Mouse (Mus musculus) adrenal gland, postnatal 25 days (tissue): ENCODE results near the gene Rrp7a. TPM values are rescaled to one million over a fixed set of nuclear protein-coding genes. Genes with fewer than 3 reads are reported as not detected.
A peak's percentile ranks its signal among the peaks of the same experiment; 100 is the strongest.

ENCODE experiments used
- DNase-seq: peaks from one replicate; pipeline ENCODE4 v3.0.0; 2021; ENCODE audit warnings: mixed read lengths
- total RNA-seq: library from RNA; stranded (reverse); gene quantifications from 2 replicates; pipeline ENCODE4 v1.2.3, GENCODE M21; 2021

Rrp7a gene
- total RNA-seq, 1 experiment from 2014 or later: 100 TPM

DNA sequence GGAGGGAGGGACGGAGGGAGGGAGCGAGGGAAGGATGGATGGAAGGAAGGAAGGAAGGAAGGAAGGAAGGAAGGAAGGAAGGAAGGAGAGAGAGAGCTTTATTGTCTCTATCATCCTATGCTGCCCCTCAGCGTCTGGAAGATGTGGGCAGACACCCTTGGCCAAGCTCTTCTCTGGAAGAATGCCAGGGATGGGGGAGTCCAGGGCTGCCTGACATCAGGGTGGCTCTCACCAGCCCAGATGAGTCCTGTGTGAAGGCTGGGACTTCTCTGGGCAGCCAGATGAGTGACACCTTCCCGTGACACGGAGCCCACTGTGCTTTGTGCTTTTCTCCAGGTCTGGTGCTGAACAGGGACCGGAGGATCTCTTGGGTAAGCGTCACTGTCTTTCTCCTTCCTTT, 10.7 kb downstream of the Rrp7a start:
- DNase-seq: no peak

DNA sequence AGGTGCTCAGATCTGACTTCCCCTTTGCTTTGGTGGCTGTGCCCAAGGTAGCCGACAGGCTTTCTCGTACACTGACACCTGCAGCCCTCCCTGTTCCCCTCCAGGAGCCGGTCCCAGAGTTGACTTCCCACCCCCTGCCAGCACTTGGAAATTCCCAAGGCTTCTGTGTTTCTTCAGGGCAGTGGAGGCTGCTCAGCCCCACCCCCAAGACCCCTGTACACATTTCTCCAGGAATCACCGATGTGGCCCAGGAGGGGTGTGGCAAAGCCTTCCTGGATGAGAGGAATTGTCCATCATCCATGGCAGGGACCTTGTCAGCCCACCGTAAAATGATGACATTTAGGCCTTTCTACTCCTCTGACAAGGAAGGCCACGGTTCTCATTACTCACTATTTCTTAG, 11.3 kb downstream of the Rrp7a start:
- no peak for DNase-seq

DNA sequence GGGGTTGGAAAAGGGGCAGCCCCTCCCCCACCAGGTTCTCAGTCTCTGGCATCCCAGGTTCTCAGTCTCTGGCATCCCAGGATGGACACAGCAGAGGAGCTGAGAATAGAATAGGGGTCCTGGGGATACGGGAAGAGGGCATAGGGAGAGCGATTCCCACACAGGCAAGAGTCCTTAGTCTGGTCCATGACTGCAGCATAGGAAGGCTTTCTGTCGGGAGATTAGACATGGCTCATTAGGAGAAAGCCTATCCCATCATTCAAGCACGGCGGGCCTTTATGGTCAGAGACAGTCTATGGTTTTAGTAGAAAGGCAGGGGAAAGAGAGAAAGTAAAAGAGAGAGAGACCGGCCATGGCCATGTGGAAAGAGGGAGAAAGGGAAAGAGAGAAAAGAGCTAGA, 14.8 kb downstream of the Rrp7a start:
- no peak for DNase-seq

DNA sequence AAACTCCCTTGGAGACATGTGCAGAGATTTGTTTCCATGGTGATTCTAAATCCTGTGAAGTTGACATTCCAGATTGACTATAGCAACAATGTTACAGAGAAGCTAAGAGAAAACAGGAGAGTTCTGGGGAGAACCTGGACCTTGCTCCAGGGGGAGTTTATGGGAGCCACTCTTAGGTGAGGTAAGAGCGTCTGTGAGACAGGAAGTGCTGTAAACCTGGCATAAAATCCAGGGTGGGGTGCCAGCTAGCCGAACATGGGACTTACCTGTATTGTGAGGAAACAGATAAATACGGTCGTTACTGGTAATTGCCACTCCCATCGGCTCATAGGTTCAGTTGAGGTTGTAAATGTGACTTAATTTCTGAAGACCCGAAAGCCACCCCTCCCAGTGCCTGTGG, 16.2 kb downstream of the Rrp7a start:
- DNase-seq: no peak

DNA sequence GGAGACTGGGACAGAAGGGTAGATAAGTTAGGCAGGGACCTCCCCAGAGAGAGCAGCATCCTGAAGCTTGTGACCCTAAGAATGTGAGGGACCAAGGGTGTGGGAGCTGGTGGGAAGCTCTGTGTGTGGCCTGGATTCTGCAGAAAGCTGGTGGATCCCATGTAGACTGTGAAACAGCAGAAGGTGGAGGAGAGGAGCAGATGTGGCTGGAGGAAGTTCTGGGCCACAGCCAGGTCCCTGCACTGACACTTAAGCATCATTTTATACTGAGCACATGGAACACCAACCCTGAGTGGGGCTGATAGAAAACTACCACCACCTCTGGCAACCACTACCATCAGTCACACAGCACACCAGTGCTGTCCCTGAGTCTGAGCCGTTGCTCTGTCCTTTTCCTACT, 19.5 kb downstream of the Rrp7a start:
- no peak for DNase-seq

DNA sequence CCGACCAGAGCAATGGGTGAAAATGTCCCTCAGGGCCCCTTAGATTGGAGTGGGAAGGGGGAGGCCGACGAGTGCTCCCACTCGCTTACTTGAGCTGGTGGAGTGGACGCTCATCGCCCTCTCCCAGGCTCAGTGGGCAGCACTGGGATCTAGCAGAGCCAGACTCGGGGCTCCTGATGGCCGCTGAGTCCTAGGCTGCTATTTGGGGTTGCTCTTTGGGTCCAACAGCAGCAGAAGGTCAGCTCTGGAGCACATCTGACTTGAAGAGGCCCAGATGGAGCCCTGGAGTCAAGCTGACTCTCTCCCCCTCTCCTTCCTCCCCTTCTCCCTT, 22.3 kb downstream of the Rrp7a start:
- no peak for DNase-seq

DNA sequence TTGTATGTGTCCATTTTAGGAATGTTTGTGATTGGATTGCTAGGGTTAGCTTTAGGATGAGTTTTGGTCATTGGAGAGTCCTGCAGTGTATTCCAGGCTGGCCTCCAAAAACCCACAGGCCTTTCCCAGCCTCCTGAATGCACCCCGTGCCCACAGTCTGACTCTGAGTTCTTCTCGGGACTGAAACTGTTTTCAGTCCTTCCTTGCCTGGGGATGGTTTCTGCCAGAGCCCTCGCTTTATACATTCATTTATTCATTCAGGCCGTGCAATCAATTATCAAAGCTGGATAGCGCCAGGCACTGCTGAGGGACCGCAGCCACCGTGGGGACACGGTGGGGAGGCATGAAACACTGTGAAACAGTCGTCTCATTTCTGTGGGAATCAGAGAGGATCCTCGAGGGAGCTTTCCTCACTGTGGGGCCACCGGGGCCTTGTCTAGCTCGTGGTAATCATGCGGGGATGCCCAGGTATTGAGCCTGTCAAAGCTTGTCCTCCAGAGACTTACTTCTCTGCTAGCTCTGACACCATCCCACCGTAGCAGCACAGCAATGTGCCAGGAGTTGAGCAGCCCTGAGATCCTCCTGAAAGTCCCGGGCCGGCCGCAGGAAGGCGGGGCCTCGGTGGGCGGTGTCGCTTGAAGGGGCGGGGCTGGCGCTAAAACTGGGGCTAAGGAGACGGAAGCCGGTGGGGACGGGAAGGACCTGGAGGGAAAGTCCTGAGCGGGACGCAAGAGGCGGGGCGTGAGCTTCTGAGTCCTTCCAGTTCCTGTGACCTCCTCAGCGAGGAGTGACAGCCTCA, 22.9 kb downstream of the Rrp7a start:
- DNase-seq: peak; percentile 95

DNA sequence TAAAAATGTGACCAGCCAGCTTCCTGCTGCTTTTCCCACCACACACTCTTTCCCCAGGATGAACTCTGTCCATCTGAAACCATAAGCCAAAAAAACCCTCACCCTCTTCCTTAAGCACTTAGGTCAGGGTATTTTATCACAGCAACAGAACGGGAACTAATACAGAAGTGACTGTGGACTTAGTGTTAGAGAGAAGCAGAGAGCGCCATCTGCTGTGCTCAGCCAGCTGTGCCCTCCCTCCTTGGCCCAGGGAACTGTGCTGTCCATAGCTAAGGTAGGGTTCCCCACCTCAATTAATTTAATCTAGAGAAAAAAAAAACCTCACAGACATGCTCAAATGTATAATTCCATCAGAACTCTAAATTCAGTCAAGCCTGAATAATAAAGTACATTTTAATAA, 26.7 kb downstream of the Rrp7a start:
- DNase-seq: no peak

DNA sequence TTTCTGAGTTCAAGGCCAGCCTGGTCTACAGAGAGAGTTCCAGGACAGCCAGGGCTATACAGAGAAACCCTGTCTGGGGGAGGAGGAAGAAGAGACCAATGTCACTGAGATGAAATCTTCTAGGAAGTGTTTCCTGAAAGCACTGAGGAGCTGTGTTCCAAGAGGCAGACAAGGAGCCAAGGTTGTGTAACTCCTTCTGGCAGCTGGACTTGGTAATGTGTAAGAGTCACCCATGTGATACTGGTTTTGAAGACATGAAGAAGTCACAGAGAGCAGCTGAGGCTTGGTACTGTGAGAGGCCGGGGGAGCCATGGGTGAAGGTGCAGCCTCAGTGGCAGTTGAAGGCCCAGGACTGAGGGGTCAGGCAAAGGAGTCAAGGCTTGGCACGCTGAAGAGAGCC, 28.9 kb downstream of the Rrp7a start:
- no peak for DNase-seq

DNA sequence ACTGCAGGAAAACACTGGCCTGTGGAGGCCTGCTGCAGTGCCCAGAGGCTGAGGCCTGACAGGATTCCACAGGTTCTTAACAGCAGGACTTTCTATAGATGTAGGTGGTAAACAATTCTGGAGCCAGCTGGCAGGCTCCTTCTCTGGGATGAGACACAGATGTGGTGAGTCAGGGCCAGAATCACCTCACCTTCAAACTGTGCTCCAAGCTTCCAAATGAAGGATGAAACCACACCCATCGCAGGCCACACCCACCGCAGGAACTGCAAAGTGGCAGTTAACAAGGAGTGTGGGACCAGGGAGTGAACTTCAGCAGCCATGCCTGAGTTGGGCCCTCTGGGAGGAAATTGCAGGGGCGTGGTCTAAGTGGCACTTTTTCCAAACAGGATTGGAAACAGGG, 31.7 kb downstream of the Rrp7a start:
- DNase-seq: no peak

DNA sequence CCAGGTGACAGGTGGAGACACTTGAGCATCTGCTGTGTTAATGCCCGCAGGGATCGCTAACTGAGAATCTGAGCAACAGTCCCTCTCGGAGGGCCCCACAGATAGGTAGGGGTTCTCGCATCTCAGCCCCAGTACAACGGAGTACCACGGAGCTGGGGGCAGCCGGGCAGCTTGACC, 33.3 kb downstream of the Rrp7a start, which contains the start of gene Serhl:
Gene Serhl, plus strand, starts transcription at position 78 of the 177 bp plus-strand sequence.
- no peak for DNase-seq

DNA sequence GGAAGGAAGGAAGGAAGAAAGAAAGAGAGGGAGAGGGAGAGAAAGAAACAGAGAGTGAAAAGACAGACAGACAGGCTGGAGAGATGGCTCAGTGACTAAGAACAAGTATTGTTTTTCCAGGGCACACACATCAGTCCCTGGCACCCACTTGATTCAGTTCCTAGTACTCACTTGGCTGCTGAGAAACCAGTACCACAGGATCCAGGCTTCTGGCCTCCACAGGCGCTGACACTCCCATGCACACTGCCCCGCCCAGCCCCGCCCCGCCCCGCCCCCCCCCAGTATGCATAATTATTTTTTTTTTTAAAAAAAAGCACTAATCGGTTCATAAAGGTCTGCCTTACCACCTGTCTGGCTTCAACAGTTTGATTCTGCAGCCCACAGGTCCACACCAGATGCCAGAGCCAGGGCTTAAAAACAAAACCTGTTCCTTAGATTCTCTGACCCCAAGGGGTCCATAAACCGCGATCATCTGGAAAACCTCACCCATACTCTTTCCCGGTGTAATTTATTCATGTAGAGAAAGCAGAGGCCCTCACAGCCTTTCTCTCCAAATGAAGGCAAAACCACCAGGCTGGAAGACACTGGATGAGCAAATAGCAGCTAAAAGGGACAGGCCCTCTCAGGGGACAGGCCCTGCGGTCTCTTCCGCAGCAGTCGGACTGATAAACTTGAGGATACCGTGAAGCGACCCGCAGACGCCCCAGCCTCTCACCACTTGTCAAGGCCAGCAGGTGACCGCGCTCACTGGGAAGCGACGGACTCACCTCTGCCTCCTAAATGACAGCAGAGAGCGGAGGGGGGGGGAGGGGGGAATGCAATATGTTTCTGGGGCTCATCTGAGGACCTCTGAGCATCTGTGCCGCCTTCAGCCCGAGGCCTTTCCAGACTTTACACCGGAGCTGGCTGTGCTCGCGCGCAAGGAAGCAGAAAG, 33.8 kb downstream of the Rrp7a start:
- DNase-seq: no peak

DNA sequence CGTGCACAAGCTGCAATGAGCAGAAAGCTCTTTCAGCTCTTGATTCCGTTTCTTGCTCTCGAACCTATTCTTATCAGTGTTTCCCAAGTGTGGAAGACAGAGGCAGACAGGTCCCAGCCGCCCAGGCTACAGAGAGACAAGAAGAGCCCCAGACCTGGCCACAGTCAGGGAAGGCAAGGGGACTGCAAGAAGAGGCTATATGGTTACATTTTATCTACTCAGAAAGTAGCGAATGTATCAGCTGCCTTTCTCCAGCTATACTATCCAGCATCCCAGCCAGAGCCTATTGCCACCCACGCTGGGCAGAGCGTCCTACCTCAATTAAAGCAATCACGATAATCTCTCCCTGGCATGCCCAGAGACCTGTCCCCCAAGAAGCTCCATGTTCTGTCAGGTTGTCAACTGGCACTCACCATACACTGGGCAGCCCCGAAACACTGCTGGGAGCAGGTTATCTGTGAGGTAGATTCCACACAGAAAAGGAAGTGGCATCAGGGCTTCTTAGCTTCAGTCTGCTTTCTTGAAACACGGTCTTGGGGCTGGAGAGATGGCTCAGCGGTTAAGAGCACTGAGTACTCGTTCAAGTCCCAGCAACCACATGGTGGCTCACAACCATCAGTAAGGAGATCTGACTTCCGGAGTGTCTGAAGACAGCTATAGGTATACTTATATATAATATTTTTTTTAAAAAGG, 35.8 kb downstream of the Rrp7a start:
- no peak for DNase-seq

DNA sequence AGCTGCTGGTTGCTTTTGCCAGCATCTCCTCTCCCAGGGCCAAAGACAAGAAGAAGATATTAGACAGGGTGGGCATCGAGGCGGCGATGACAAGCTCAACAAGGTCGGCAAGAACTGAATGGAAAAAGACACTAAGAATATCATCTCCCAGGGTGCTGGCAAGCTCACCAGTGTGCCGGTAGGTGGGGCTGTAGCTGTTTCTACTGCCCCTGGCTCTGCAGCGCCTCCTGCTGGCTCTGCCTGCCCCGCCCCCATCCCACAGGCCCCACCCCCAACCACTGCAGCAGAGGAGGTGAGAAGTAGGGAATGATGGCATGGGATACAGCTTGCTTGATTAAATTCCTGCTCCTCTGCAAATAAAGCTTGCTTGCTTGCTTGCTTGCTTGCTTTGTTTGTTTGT, 36.7 kb downstream of the Rrp7a start:
- DNase-seq: peak; percentile 74

DNA sequence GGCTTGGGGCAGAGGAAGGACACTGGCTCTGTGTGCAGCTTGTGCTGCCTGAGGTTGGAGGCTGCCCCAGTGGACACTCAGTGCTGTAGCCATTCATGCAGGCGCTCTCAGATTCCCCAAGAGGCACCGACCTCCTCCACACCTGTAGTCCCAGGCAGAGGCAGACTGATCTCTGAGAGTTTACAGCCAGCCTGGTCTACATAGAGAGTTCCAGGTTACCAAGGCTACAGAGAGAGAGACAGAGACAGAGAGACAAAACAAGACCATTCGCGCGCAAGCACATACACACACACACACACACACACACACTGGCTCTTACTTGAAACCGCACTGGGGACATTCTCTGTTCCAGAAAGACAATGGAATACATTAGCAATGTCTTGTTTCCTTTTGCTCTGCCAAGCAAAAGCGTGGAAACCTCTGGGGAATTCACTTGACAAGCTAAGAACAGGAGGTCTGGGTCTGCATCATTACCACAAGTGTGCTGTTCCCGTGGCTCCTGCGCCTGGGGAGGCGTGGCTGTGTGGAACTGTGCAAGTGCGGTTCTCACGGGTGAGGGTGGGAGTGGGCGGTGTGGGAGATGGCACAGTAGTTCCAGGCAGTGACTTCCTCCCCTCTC, 38.5 kb downstream of the Rrp7a start:
- DNase-seq: no peak

DNA sequence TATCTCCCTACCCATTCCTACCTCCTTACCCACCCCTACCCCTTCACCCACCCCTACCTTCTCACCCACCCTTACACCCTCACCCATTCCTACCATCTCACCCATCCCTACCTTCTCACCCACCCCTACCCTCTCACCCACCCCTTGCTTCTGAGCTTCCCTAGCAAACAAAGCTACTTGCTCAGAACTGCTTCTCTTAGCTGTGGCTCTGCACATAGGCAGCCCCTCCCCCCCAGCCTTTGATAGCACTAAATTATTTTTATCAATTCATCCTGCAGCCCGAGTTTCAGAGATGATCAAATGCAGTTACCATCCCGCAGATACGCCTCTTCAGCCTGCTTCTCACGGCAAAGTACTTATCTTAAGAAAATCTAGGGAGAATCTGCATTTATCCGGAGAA, 39.1 kb downstream of the Rrp7a start:
- no peak for DNase-seq

DNA sequence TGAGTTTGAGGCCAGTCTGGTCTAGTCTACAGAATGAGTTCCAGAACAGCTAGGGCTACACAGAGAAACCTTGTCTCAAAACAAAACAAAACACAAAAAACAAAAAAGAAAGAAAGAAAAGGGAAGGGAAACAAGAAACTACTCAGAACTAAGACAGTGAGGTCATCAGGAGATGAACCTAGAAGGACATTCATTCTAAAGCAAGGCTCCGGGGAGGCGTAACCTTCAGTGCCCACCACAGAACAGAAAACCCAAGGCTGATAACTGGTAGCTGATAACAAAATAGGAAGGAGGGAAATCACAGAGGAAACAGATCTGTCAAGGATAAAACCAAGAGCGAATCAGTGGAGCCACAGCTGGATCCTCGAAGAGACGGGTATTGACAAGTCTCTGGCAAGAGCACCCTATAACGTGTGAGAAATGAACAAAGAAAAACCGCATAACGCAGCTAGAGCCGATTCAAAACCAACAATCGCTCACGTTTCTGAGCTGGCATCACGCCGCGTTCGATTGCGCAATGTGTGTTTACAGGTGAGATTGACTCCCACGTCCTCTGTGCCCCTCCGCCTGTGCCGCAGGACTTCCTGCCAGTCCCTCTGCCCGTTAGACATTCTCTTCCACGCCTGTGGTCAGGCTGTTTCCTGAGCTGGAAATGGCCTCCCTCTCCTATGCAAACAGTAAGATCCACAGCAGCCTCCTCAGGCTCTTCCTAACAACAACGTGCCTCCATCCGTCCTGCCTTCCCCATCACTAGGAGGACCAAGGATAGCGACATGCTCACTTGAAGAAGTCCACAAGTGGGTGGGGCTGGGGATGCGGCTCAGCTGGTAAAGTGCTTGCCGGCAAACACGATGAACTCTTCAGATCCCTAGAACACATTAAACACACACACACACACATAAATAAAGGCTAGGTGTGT, 46.7 kb downstream of the Rrp7a start:
- no peak for DNase-seq

DNA sequence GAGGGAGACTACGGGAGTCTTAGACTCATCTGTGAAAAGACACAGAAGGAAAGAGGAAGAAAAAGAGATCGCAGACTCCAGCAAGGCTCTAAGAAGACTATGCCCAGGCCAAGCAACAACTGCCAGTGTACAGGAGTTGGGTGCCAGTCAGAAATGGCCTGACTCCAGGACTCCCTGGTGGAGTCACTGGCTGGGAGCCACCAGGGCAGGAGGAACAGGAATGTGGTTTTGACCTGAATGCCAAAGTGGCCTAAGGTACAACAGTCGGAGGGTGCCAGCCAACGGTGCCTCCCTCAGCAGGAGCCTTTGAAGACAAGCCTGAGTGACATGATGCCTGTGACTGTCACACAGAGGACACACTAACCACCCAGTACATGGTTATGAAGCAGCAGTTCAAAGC, 48.4 kb downstream of the Rrp7a start:
- peak; percentile 31 for DNase-seq

DNA sequence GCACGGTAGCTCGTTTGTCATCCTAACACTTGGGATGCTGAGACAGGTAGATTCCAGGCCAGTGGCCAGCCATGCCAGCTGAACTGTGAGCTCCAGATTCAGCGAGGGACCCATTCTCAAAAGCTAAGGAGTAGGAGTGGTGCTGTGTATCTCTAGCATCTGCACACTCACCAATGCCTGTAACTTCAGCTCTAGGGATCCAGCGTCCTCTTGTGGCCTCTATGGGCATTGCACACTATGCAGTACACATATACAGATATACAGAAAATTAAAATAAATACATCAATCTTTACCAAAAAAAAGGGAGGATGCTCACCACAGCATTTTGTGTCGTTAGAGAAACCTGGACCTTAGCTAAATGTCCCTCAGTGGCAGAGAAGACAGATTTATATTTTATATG, 50.8 kb downstream of the Rrp7a start:
- DNase-seq: no peak

DNA sequence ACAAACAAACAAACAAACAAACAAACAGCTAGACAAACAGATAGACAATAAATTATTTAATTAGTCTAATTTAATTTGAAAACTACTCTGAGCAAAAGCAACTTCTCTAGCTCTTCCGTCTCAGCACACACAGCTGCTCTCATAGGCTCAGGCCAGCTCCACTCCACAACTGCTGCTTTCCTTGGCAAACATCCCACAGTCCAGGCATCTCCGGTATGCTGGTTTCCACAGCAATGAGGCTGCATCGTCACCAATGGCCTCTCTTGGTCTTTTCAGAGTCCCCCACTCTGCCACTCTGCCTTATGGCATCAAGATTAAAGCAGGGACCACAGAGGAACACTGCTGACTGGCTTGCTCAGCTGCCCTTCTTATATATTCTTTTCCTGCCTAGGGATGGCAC, 51.7 kb downstream of the Rrp7a start:
- DNase-seq: no peak

DNA sequence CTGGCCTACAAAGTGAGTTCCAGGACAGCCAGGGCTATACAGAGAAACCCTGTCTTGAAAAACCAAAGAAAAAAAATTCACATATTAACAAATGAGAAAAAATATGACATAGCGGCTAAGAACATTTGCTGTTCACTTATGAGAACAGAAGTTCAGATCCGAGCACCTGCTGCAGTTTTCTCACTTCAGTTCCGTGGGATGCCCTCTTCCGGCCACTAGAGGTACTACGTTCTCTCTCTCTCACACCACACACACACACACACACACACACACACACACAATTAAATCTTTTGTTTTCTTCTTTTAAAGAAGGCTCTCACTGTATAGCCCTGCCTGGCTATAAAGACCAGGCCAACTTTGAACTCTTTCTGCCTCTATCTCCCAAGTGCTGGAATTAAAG, 54.3 kb downstream of the Rrp7a start:
- no peak for DNase-seq

DNA sequence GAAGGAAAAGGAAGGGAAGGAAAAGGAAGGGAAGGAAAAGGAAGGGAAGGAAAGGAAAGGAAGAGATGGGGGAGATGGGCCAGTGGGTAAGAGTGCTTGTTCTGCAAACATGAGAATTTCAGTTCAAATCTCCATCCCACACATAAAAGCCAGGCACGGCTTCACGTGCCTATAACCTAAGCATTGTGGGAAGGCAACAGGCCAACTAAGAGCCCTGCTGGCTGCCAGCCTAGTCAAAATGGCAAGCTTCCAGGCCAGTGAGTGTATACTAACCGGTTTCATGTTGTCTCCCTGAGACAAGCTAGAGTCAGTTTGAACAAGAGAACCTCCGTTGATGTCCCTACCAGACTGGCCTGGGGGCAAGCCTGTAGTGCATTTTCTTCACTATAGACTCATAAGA, 57.1 kb downstream of the Rrp7a start:
- peak; percentile 82 for DNase-seq
